Mouse (Mus musculus) kidney, postnatal 10 days (tissue): ENCODE results near the gene H2-T24.

Source experiments
- DNase-seq: peaks from one replicate; pipeline ENCODE4 v3.0.0; 2021; ENCODE audit warnings: mixed read lengths

H2-T24 gene

GRCm38 (mm10) chr17:35980363-35980754, 40.0 kb downstream of the H2-T24 start:
- peak; percentile 76 for DNase-seq

- peak; percentile 94 for DNase-seq
These were observed 40.7 kb downstream of the H2-T24 start, which contains the start of the genes Gnl1 and Prr3 for GRCm38 (mm10) chr17:35979401-35980362. TSS of gene Gnl1 (plus strand) at chr17:35979851. TSS of gene Prr3 (minus strand) at chr17:35980236.

- peak; percentile 89 for DNase-seq
These were observed 41.5 kb downstream of the H2-T24 start for GRCm38 (mm10) chr17:35978811-35979400.

GRCm38 (mm10) chr17:35972131-35972530, 48.2 kb downstream of the H2-T24 start:
- no peak for DNase-seq

- DNase-seq, result peak; percentile 100
These were observed 50.7 kb downstream of the H2-T24 start, which contains the start of gene Abcf1 for GRCm38 (mm10) chr17:35969418-35970389. TSS of gene Abcf1 (minus strand) at chr17:35969761.

- DNase-seq, result no peak
These were observed 52.7 kb downstream of the H2-T24 start for GRCm38 (mm10) chr17:35967621-35968020.

GRCm38 (mm10) chr17:35963279-35963678, 57.1 kb downstream of the H2-T24 start:
- no peak for DNase-seq

- no peak for DNase-seq
These were observed 61.7 kb downstream of the H2-T24 start for GRCm38 (mm10) chr17:35958533-35959223.
